Mouse (Mus musculus): Measurements from ENCODE around the gene Scmh1. TPM values are rescaled to one million over a fixed set of nuclear protein-coding genes. Genes with fewer than 3 reads are reported as not detected.
A peak's percentile ranks its signal among the peaks of the same experiment; 100 is the strongest.
"Not testable (repeated sequence)": the region's sequence is repeated elsewhere in the genome, so short reads cannot be mapped to it uniquely, and the experiment has no call there.

The Scmh1 gene
- polyA plus RNA-seq, 1 experiment from 2014 or later: 31.0 TPM

- Histone ChIP-seq H3K4me3 (no peak overlapping the region), H3K9me3 (no peaks in the 10 kb centered on the region), H3K27me3 (ENCODE audit: poor library complexity, severe bottlenecking) (peaks cover 93% of the 10 kb centered on the region), H3K36me3 (replicated peaks) (no peaks in the 10 kb centered on the region), H3K27ac (no peak overlapping the region), H3K4me1 (peaks cover 23% of the 10 kb centered on the region)
- DNase-seq (ENCODE audit: extremely low spot score, low spot score): no peak
- WGBS: 88% methylated on average over 2 of the region's 2 CpGs
Measured at GRCm38 (mm10) chr4:120387968-120388367, 17.1 kb upstream of the Scmh1 start.

DNA sequence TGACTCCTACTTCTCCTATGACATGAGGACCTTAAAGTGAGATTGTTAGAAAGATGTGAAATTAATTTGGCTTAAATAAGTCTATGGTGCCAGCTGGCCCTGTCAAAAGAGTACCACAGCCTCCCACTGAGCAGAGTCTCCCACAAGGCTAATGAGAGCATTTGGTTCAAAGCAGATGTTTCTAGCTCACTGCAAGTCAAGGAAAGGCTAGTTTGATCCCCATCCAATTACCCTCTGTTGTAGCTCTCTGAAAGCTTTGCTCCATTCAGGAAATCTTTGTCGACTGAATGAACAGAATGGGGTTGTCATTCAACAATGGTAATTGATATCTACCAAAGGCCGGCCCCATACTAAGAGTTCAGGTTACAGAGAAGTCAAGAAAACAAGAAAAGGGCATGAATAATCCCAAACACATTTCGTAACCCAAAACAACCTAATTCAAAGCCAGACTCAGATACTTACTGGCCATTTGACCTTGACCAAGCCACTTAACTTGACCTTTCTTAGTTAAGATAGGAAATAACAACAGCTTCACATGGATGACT lies 16.0 kb upstream of the Scmh1 start:
- Histone ChIP-seq H3K4me3 (no peak overlapping the region), H3K27ac (no peak overlapping the region), H3K4me1 (peaks cover 23% of the 10 kb centered on the region), H3K27me3 (ENCODE audit: poor library complexity, severe bottlenecking) (peaks cover 93% of the 10 kb centered on the region), H3K9me3 (no peaks in the 10 kb centered on the region), H3K36me3 (replicated peaks) (no peaks in the 10 kb centered on the region)
- 6% methylated on average over 3 of the region's 3 CpGs for WGBS
- no peak for DNase-seq (ENCODE audit: extremely low spot score, low spot score)

GRCm38 (mm10) chr4:120389546-120389945 lies 15.5 kb upstream of the Scmh1 start:
- peaks cover 23% of the 10 kb centered on the region for H3K4me1 ChIP-seq
- H3K36me3 ChIP-seq (replicated peaks): no peaks in the 10 kb centered on the region
- 41% methylated on average over 6 of the region's 6 CpGs for WGBS
- H3K9me3 ChIP-seq: no peaks in the 10 kb centered on the region
- H3K27ac ChIP-seq: no peak overlapping the region
- H3K4me3 ChIP-seq: no peak overlapping the region
- peaks cover 93% of the 10 kb centered on the region for H3K27me3 ChIP-seq (ENCODE audit: poor library complexity, severe bottlenecking)
- no peak for DNase-seq (ENCODE audit: extremely low spot score, low spot score)

DNA sequence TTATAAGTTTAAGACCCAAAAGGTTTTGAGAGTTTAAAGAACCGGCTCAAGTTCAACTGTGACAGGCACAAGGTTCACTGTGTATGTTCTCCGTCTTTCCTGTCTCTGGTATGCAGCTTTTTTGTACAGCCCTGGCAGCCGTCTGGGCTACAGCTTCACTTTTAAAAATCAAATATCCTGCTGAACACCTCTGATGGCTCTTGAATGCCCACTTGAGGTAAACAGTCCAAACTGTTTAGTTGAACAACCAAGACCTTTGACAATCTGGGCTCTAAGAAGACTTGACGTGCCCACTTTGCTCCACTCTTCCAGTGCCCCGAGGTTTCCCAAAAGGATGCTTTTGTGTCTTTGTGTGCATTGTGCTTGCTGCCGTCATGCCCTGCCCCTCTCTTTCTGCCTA lies 13.5 kb upstream of the Scmh1 start:
- no peaks in the 10 kb centered on the region for H3K36me3 ChIP-seq (replicated peaks)
- H3K4me1 ChIP-seq: peaks cover 23% of the 10 kb centered on the region
- H3K9me3 ChIP-seq: no peaks in the 10 kb centered on the region
- no peak overlapping the region for H3K4me3 ChIP-seq
- WGBS: 84% methylated on average over 6 of the region's 6 CpGs
- DNase-seq (ENCODE audit: extremely low spot score, low spot score): no peak
- no peak overlapping the region for H3K27ac ChIP-seq
- H3K27me3 ChIP-seq (ENCODE audit: poor library complexity, severe bottlenecking): peaks cover 93% of the 10 kb centered on the region

DNA sequence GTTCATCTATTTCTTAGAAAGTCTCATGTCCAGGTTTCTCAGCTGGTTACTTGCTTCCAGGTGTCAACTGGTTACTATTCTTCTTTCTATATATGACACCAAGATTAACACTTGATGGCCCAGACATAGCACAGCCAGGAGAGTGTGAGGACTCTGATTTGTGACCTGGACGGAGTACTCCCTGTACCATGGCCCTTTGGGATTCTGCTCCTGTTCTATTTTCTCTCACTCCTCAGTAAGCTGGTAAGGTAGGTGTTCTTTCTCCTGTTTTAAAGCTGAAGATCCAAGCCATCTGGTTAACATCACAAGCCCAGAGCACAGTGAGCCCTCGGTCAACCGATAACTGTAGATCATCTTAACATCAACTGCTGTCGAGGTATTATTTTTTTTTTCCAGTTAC lies 12.7 kb upstream of the Scmh1 start:
- H3K9me3 ChIP-seq: no peaks in the 10 kb centered on the region
- H3K4me3 ChIP-seq: no peak overlapping the region
- peaks cover 93% of the 10 kb centered on the region for H3K27me3 ChIP-seq (ENCODE audit: poor library complexity, severe bottlenecking)
- 91% methylated on average over 4 of the region's 4 CpGs for WGBS
- DNase-seq (ENCODE audit: extremely low spot score, low spot score): no peak
- no peaks in the 10 kb centered on the region for H3K36me3 ChIP-seq (replicated peaks)
- H3K4me1 ChIP-seq: peaks cover 23% of the 10 kb centered on the region
- H3K27ac ChIP-seq: no peak overlapping the region

GRCm38 (mm10) chr4:120392748-120393147 lies 12.3 kb upstream of the Scmh1 start:
- Histone ChIP-seq H3K4me1 (peaks cover 21% of the 10 kb centered on the region), H3K9me3 (no peaks in the 10 kb centered on the region), H3K4me3 (no peak overlapping the region), H3K36me3 (replicated peaks) (no peaks in the 10 kb centered on the region), H3K27me3 (ENCODE audit: poor library complexity, severe bottlenecking) (peaks cover 91% of the 10 kb centered on the region), H3K27ac (no peak overlapping the region)
- DNase-seq (ENCODE audit: extremely low spot score, low spot score): no peak
- WGBS: 67% methylated on average over 3 of the region's 3 CpGs

GRCm38 (mm10) chr4:120400251-120400650 lies 4.8 kb upstream of the Scmh1 start:
- peaks cover 6% of the 10 kb centered on the region for H3K4me1 ChIP-seq
- H3K4me3 ChIP-seq: no peak overlapping the region
- WGBS: 85% methylated on average over 3 of the region's 3 CpGs
- DNase-seq (ENCODE audit: extremely low spot score, low spot score): no peak
- H3K9me3 ChIP-seq: no peaks in the 10 kb centered on the region
- H3K27ac ChIP-seq: no peak overlapping the region
- H3K36me3 ChIP-seq (replicated peaks): no peaks in the 10 kb centered on the region
- peaks cover 68% of the 10 kb centered on the region for H3K27me3 ChIP-seq (ENCODE audit: poor library complexity, severe bottlenecking)

DNA sequence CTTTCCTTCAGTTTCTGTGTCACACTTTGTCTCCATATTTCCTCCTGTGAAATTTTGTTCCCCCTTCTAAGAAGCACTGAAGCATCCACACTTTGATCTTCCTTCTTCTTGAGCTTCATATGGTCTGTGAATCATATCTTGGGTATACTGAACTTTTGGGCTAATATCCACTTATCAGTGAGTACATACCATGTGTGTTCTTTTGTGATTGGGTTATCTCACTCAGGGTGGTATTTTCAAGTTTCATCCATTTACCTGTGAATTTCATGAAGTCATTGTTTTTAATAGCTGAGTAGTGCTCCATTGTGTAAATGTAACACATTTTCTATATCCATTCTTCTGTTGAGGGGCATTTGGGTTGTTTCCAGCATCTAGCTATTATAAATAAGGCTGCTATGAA lies 3.0 kb upstream of the Scmh1 start:
- H3K4me1 ChIP-seq: peaks cover 24% of the 10 kb centered on the region
- not testable (repeated sequence) for H3K9me3 ChIP-seq; H3K4me3 ChIP-seq; H3K27ac ChIP-seq; H3K36me3 ChIP-seq (replicated peaks); DNase-seq (ENCODE audit: extremely low spot score, low spot score)
- peaks cover 50% of the 10 kb centered on the region for H3K27me3 ChIP-seq (ENCODE audit: poor library complexity, severe bottlenecking)

- peaks cover 38% of the 10 kb centered on the region for H3K27me3 ChIP-seq (ENCODE audit: poor library complexity, severe bottlenecking)
- H3K27ac ChIP-seq: no peak overlapping the region
Measured at GRCm38 (mm10) chr4:120404247-120404646, 834 bp upstream of the Scmh1 start.

DNA sequence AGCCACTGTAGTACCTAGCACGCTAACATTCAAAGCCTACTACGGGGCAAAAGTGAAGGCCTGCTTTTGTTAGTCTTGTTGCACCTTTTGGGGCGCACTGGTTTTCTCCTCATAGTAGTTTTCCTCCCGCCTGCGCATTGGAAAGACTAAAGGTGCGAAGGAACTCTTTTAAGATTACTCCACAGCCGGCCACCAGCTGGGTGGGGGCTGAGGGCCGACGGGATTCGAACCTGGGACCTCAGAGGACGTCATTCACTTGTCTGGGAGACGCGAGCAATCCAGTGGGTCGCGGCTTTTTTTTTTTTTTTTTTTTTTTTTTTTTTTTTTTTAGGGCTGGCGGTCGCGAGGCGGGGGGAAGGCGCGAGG lies 320 bp upstream of the Scmh1 start:
- Histone ChIP-seq H3K9me3 (no peaks in the 10 kb centered on the region), H3K27me3 (ENCODE audit: poor library complexity, severe bottlenecking) (peaks cover 38% of the 10 kb centered on the region), H3K4me1 (peaks cover 26% of the 10 kb centered on the region), H3K36me3 (replicated peaks) (no peaks in the 10 kb centered on the region), H3K4me3 (peak overlapping the region; percentile 98), H3K27ac (peak overlapping the region; percentile 98)
- 10% methylated on average over 19 of the region's 21 CpGs for WGBS
- no peak for DNase-seq (ENCODE audit: extremely low spot score, low spot score)

More at GRCm38 (mm10) chr4:120404247-120404646, 834 bp upstream of the Scmh1 start:
- no peaks in the 10 kb centered on the region for H3K36me3 ChIP-seq (replicated peaks)
- DNase-seq (ENCODE audit: extremely low spot score, low spot score): no peak
- H3K4me3 ChIP-seq: 0 out of 2 replicates have a peak overlapping the region, but pooled peaks have one; percentile 98
- no peaks in the 10 kb centered on the region for H3K9me3 ChIP-seq
- H3K4me1 ChIP-seq: peaks cover 26% of the 10 kb centered on the region

DNA sequence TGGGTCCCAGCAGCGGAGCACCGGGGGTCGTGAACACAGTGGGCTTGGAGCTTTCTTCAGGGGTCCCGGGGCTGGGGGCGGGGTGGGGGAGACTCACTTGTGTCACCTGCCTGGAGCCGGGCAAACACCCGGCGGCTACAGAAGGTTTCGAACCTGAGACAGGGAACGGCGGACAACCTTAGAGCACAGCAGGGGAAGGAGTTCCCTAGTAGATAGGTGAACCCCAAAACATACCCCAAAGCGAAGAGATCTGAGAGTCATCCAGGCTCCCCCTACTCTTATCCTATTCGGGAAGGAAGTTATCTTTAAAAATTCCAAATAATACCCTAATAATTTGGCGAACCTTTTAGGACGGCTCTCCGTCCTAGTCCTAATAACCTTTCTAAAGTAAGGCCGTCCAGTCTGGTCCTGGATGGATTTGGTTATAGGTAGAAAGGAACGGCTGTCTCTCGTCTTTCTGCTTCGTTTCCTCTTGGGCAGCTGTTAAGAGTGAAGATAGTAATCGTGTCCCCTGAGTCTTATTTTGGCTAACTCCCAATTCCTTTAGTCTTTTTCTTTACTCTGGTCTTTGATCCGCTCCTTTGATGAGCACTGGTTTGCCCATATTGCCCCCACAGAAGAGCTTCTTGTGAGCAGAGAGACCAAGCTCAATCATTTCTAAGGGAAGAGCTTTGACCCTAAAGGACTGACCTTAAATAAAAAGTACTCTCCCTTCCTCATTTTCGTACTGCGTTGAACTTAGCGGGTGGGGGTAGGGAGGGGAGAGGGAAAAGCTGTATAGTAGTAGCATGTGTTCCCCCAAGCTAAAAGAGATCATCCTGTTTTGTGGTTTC lies 941 bp downstream of the Scmh1 start:
- Histone ChIP-seq H3K27me3 (ENCODE audit: poor library complexity, severe bottlenecking) (peaks cover 28% of the 10 kb centered on the region), H3K4me1 (peaks cover 26% of the 10 kb centered on the region), H3K4me3 (peak overlapping the region; percentile 98), H3K9me3 (no peaks in the 10 kb centered on the region), H3K27ac (peak overlapping the region; percentile 98), H3K36me3 (replicated peaks) (no peaks in the 10 kb centered on the region)
- WGBS: 8% methylated on average over 25 of the region's 25 CpGs
- DNase-seq (ENCODE audit: extremely low spot score, low spot score): no peak

DNA sequence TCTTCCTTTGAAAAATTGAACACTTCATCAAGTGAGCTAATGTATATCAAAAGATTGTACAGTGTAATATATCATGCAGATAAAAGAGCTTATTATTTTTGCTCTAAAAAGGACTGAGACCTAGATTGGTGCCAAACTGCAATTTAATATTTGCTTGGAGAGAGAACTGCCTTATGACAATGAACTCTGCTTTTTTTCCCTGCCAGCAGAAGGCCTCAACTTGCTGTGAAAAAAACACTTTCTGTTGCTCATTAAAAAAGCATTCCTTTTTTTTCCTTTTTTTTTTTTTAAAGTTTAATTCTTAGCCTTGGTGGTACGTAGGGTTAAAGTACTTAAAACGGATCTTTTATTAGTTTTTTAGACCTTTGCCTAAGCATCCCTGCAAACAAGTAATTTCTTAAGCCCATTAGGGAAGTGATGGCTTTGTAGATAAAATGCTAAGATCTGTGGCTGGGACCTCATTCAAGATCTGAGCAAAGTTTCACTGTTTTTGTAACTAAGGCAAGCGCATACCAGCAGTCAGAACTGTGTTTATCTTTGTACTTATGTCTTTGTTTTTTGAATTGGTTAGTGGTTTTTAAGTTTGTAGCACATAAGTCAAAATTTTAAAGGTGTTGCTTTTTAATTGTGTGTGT lies 1.7 kb downstream of the Scmh1 start:
- no peaks in the 10 kb centered on the region for H3K9me3 ChIP-seq
- peak overlapping the region; percentile 98 for H3K4me3 ChIP-seq
- 78% methylated on average over 3 of the region's 3 CpGs for WGBS
- no peak for DNase-seq (ENCODE audit: extremely low spot score, low spot score)
- H3K36me3 ChIP-seq (replicated peaks): no peaks in the 10 kb centered on the region
- peaks cover 21% of the 10 kb centered on the region for H3K27me3 ChIP-seq (ENCODE audit: poor library complexity, severe bottlenecking)
- H3K4me1 ChIP-seq: peaks cover 26% of the 10 kb centered on the region
- no peak overlapping the region for H3K27ac ChIP-seq

GRCm38 (mm10) chr4:120418053-120418452 lies 13.0 kb downstream of the Scmh1 start:
- no peaks in the 10 kb centered on the region for H3K27me3 ChIP-seq (ENCODE audit: poor library complexity, severe bottlenecking)
- no peaks in the 10 kb centered on the region for H3K9me3 ChIP-seq
- no peak for DNase-seq (ENCODE audit: extremely low spot score, low spot score)
- WGBS: 90% methylated on average over 4 of the region's 4 CpGs
- peaks cover 8% of the 10 kb centered on the region; the same call in 1 of the 2 replicates for H3K4me1 ChIP-seq
- H3K4me3 ChIP-seq: no peak overlapping the region
- H3K36me3 ChIP-seq (replicated peaks): 0 out of 2 replicates have a peak, but pooled peaks cover 3% of the 10 kb centered on the region
- H3K27ac ChIP-seq: no peak overlapping the region
